Comparison of ENCODE assay signal across 10 mouse cellular contexts in the genomic region with DNA sequence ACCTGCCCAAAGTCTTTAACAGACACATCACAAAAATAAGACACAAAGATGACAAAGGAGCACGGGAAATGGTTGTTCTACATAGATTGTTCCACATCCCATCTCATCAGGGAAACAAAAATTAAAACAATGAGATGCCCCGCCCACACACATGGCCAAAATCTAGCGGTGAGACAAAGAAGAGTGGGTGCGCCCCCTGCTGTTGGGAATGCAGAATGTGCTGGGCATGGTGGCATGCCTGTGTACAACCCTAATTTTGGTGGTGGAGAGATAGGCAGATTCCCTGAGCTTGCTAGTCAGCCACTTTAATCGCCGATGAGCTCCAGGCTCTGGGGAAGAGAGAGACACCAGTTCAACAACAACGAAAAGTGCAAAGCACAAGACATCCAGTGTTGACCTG.
DNase-seq lines count a peak whose midpoint lies in the region; ATAC-seq lines count a peak whose summit lies in the region.
"Had no signal": no experiment of that assay in that cellular context is flagged by ENCODE, and none has a peak within 500 bp of the region (broad histone marks: within the 10 kb centered on the region; RNA-seq: fewer than 3 reads in every experiment).

No protein-coding gene starts in this region.

- intact Hi-C loops in gastrocnemius, postnatal 14 days (cut with DNase I; ENCODE audit: low total_unique reads): no loop called here

- no peaks in the 10 kb centered on the region for H3K9me3 ChIP-seq in hindbrain, embryonic 11.5 days (ENCODE audit: control insufficient read depth, low read length)
- no peaks in the 10 kb centered on the region for H3K9me3 ChIP-seq in midbrain, embryonic 13.5 days
- H3K9me3 ChIP-seq: heart, embryonic 13.5 days; limb, embryonic 15.5 days had no signal

- no peaks in the 10 kb centered on the region for H3K27me3 ChIP-seq in hindbrain, embryonic 11.5 days (ENCODE audit: control insufficient read depth, insufficient read depth, low read length)
- 0 out of 2 replicates have a peak, but pooled peaks cover 4% of the 10 kb centered on the region for H3K27me3 ChIP-seq in midbrain, embryonic 13.5 days
- H3K27me3 ChIP-seq: heart, embryonic 13.5 days; limb, embryonic 15.5 days had no signal

- no peak overlapping the region for H3K27ac ChIP-seq in hindbrain, embryonic 11.5 days (ENCODE audit: low read depth, low read length)
- H3K27ac ChIP-seq in midbrain, embryonic 13.5 days: no peak overlapping the region
- H3K27ac ChIP-seq: heart, embryonic 13.5 days; limb, embryonic 15.5 days had no signal

- no peak overlapping the region for H3K9ac ChIP-seq in hindbrain, embryonic 11.5 days (ENCODE audit: low read depth, low read length)
- H3K9ac ChIP-seq in midbrain, embryonic 13.5 days (replicated peaks): no peak overlapping the region
- H3K9ac ChIP-seq: heart, embryonic 13.5 days; limb, embryonic 15.5 days had no signal

- H3K4me2 ChIP-seq in hindbrain, embryonic 11.5 days (replicated peaks; ENCODE audit: low read depth, low read length): no peak overlapping the region
- no peak overlapping the region for H3K4me2 ChIP-seq in midbrain, embryonic 13.5 days (replicated peaks)
- H3K4me2 ChIP-seq: heart, embryonic 13.5 days; limb, embryonic 15.5 days had no signal

- no peaks in the 10 kb centered on the region for H3K36me3 ChIP-seq in hindbrain, embryonic 11.5 days (ENCODE audit: control insufficient read depth, insufficient read depth, low read length)
- no peaks in the 10 kb centered on the region for H3K36me3 ChIP-seq in midbrain, embryonic 13.5 days
- H3K36me3 ChIP-seq: heart, embryonic 13.5 days; limb, embryonic 15.5 days had no signal

- DNase-seq in gastrocnemius, adult 18-20 months (ENCODE audit: low spot score): peak; percentile 6
- DNase-seq in gastrocnemius, postnatal 14 days: no peak
- peak; percentile 29 for DNase-seq in right cerebral cortex, postnatal 4 days
- no peak for DNase-seq in right cerebral cortex, postnatal 36 days (ENCODE audit: low spot score in 2 of 2)
- DNase-seq in natural killer cell, adult 2 months (ENCODE audit: low spot score in 2 of 2): peak; percentile 1 to 52
- DNase-seq in hindbrain, embryonic 11.5 days (ENCODE audit: low spot score): no peak

- ATAC-seq in granulocyte monocyte progenitor cell, adult 5-6 weeks (replicated peaks; ENCODE audit: poor library complexity, severe bottlenecking): peak; percentile 89
- ATAC-seq in hindbrain, embryonic 11.5 days (ENCODE audit: low FRiP score): no peak
- ATAC-seq in midbrain, embryonic 13.5 days: no peak

- H3K4me1 ChIP-seq in hindbrain, embryonic 11.5 days (replicated peaks; ENCODE audit: control insufficient read depth, insufficient read depth, low read length): no peaks in the 10 kb centered on the region
- peaks cover 19% of the 10 kb centered on the region for H3K4me1 ChIP-seq in midbrain, embryonic 13.5 days (replicated peaks)

- no peak overlapping the region for H3K4me3 ChIP-seq in hindbrain, embryonic 11.5 days (ENCODE audit: low read depth, low read length)
- no peak overlapping the region for H3K4me3 ChIP-seq in midbrain, embryonic 13.5 days (replicated peaks)
- H3K4me3 ChIP-seq: heart, embryonic 13.5 days; limb, embryonic 15.5 days had no signal

- 77% methylated on average over 7 of the region's 7 CpGs for WGBS in hindbrain, embryonic 11.5 days
- 77% methylated on average over 7 of the region's 7 CpGs for WGBS in midbrain, embryonic 13.5 days

Comparison
In these comparisons a context has a peak if more than half of its experiments do, and no peak if none do; other contexts are left out.
1. DNase-seq: peak in gastrocnemius, adult 18-20 months (single experiment), right cerebral cortex, postnatal 4 days (single experiment) and natural killer cell, adult 2 months (2 of 2); none in gastrocnemius, postnatal 14 days (single experiment), right cerebral cortex, postnatal 36 days (0 of 2) and hindbrain, embryonic 11.5 days (single experiment).